Mouse (Mus musculus) c-Kit-positive CD71-positive TER-119-positive erythroid progenitor cells, embryonic 14.5 days (primary cell): ENCODE data around the gene Gm12185.
A peak's percentile ranks its signal among the peaks of the same experiment; 100 is the strongest.
"Not testable (repeated sequence)": the region's sequence is repeated elsewhere in the genome, so short reads cannot be mapped to it uniquely, and the experiment has no call there.

ENCODE experiments used
- DNase-seq: peaks from one replicate; pipeline ENCODE4 v3.0.0-alpha.2; 2013; ENCODE audit warnings: low spot score

Gm12185 gene

GRCm38 (mm10) chr11:48991740-48992520, at the start of gene Gm12185:
Gm12185 (minus strand) TSS chr11:48992226.
- not testable (repeated sequence) for DNase-seq

- not testable (repeated sequence) for DNase-seq
Measured at GRCm38 (mm10) chr11:49012074-49012473, 20.0 kb upstream of the Gm12185 start.

GRCm38 (mm10) chr11:49006785-49007184, 14.8 kb upstream of the Gm12185 start:
- not testable (repeated sequence) for DNase-seq

GRCm38 (mm10) chr11:49006317-49006716, 14.3 kb upstream of the Gm12185 start:
- not testable (repeated sequence) for DNase-seq

- DNase-seq: not testable (repeated sequence)
Measured at GRCm38 (mm10) chr11:49000411-49000810, 8.4 kb upstream of the Gm12185 start.

GRCm38 (mm10) chr11:48994018-48994417, 2.0 kb upstream of the Gm12185 start, which contains the start of gene Tgtp1:
Tgtp1 (minus strand) TSS chr11:48994172.
- peak; percentile 4 for DNase-seq

GRCm38 (mm10) chr11:48993296-48993695, 1.3 kb upstream of the Gm12185 start:
- not testable (repeated sequence) for DNase-seq

- DNase-seq: not testable (repeated sequence)
Measured at GRCm38 (mm10) chr11:48989981-48990380, 2.0 kb downstream of the Gm12185 start.

GRCm38 (mm10) chr11:48988219-48988618, 3.8 kb downstream of the Gm12185 start:
- not testable (repeated sequence) for DNase-seq

GRCm38 (mm10) chr11:48982848-48983247, 9.2 kb downstream of the Gm12185 start:
- not testable (repeated sequence) for DNase-seq

- not testable (repeated sequence) for DNase-seq
Measured at GRCm38 (mm10) chr11:48980052-48980451, 12.0 kb downstream of the Gm12185 start.

GRCm38 (mm10) chr11:48979251-48979650, 12.8 kb downstream of the Gm12185 start, which contains the start of gene 9930111J21Rik1:
9930111J21Rik1 (minus strand) TSS chr11:48979398.
- DNase-seq: not testable (repeated sequence)

GRCm38 (mm10) chr11:48978240-48978939, 13.6 kb downstream of the Gm12185 start, which contains the start of gene Olfr56:
Olfr56 (plus strand) TSS chr11:48978889.
- DNase-seq: not testable (repeated sequence)

GRCm38 (mm10) chr11:48974686-48975085, 17.3 kb downstream of the Gm12185 start:
- not testable (repeated sequence) for DNase-seq

- DNase-seq: not testable (repeated sequence)
Measured at GRCm38 (mm10) chr11:48946090-48946489, 45.9 kb downstream of the Gm12185 start, which contains the start of gene Psme2b. Psme2b (minus strand) TSS chr11:48946190.

- DNase-seq: not testable (repeated sequence)
Measured at GRCm38 (mm10) chr11:48939286-48939685, 52.7 kb downstream of the Gm12185 start.

- not testable (repeated sequence) for DNase-seq
Measured at GRCm38 (mm10) chr11:48935291-48935690, 56.7 kb downstream of the Gm12185 start.

- not testable (repeated sequence) for DNase-seq
Measured at GRCm38 (mm10) chr11:48933923-48934322, 58.1 kb downstream of the Gm12185 start.

- DNase-seq: not testable (repeated sequence)
Measured at GRCm38 (mm10) chr11:48933422-48933821, 58.6 kb downstream of the Gm12185 start.

- not testable (repeated sequence) for DNase-seq
Measured at GRCm38 (mm10) chr11:48928068-48928467, 64.0 kb downstream of the Gm12185 start.

- not testable (repeated sequence) for DNase-seq
Measured at GRCm38 (mm10) chr11:48926437-48926836, 65.6 kb downstream of the Gm12185 start.

GRCm38 (mm10) chr11:48923818-48924217, 68.2 kb downstream of the Gm12185 start:
- not testable (repeated sequence) for DNase-seq
